Mouse (Mus musculus): ENCODE data around the gene Gkn1.

Gene Gkn1

GRCm38 (mm10) chr6:87350829-87351228, at the start of gene Gkn1:
Gene Gkn1, minus strand, starts transcription at chr6:87350942.
- DNase-seq (ENCODE audit: low spot score) = no peak

DNA sequence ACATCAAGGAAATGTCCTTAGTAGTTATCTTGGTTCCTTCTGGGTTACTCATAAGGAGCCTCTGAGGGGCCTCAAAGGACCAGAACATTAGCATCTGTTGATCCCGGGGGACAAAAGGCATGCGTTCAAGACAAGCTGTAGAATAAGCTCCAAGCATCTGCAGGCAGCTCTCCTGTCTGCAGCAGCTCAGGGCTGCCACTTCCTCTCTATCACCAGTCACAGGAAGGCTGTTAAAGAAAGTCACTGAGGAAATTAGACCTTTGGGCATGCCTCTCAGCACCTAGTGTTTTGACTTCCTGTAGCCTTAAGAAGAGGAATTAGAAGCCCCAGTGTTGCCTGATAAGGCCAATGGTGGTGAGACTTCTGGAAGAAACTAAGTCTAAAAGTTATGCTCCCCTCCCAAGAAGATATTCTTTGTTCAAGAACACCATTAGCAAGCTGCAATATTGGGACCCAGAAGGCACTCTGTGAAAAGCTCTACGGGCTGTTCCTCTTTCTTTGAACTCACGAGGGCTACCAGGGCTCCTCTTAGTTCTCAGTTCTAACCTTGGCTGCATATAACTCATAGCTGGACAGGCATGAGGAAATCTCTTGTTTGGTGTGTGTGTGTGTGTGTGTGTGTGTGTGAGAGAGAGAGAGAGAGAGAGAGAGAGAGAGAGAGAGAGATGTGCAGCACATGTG, 49.3 kb upstream of the Gkn1 start:
- no peak for DNase-seq (ENCODE audit: low spot score)

DNA sequence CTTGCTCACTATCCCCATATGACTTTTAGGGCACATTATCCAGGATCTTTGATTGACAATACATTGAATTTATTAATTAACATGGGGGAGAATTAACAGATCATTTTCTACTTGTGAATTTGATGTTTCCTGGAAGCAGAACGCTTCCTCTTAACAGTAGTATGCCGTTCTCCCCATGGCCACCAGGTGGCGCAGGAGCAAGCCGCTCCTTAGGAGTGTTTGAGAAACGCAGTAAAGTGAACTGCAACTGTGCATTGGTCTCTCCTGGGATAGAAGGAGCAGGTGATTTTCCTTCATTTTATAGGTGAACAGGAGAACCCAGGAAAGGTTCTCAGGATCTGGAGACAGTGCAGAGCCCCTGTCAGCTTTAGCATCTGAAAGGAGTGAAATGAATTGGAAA, 48.4 kb upstream of the Gkn1 start:
- DNase-seq (ENCODE audit: low spot score) = peak; percentile 30

- no peak for DNase-seq (ENCODE audit: low spot score)
Observed at GRCm38 (mm10) chr6:87394783-87395182, 44.0 kb upstream of the Gkn1 start.

- DNase-seq (ENCODE audit: low spot score) = no peak
Observed at GRCm38 (mm10) chr6:87393466-87394205, 42.9 kb upstream of the Gkn1 start.

DNA sequence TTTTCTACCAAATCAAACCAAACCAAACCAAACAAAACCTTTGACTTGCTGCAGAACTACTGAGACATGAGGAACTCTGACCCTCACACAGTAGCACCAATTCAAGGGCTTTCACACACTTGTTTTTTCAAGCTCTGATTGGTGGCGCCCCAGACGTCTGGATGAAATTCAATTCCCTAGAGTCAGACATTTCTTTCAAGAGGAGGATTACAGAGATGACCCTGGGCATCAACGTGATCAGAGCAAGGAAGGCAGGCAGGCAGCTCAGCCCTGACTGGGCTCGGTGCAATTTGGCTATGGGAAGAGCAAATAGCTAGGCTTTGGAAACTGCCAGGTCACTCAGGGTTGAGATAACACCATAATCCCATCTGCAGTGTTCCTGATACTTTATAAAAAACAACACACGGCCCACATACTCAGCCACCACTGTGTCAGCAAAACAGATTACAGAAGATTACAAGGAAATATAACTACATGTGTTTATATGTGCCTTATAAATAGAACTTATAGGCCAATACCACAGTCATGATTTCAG, 38.8 kb upstream of the Gkn1 start:
- no peak for DNase-seq (ENCODE audit: low spot score)

DNA sequence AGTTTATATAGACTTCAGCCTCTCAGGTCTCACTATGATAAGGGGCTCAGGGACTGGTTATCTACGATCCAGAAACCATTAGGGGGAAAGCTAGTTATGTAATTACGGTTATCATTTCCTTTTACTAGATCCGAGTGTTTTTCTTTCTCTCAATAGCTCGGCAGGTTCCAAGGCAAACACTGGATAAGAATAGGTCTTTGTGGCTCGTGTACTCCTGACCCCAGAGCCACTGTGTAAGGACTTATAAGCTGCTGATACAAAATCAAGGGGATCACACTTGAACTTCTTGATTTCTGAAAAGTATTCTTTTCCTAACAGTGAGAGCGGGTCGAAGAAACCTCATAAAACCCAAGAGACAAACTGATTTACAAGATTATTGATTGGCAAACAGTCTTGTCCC, 38.1 kb upstream of the Gkn1 start, which contains the start of gene Gkn3:
Gene Gkn3 (minus strand): TSS at position 59 of the 400 bp plus-strand sequence.
- no peak for DNase-seq (ENCODE audit: low spot score)

DNA sequence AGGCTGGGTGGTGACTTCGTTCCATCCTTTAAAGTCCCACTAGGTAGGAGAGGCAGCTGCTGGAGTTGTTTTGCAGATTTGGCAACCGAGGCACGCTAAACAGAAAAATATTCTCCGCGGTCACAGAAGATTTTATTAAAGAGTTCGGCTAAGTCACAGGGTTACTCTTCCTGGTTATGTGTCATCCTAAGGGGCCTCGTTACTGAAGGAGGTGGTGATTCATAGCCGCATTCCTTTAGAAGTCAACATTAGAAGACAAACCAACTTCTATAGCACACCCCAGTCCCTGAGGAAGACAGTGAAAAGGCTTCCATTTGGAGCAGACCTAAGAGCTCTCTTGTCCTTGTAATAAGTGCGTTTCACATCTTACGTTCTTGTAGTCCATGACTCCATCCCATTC, 35.9 kb upstream of the Gkn1 start:
- no peak for DNase-seq (ENCODE audit: low spot score)

GRCm38 (mm10) chr6:87386203-87386602, 35.5 kb upstream of the Gkn1 start:
- no peak for DNase-seq (ENCODE audit: low spot score)

DNA sequence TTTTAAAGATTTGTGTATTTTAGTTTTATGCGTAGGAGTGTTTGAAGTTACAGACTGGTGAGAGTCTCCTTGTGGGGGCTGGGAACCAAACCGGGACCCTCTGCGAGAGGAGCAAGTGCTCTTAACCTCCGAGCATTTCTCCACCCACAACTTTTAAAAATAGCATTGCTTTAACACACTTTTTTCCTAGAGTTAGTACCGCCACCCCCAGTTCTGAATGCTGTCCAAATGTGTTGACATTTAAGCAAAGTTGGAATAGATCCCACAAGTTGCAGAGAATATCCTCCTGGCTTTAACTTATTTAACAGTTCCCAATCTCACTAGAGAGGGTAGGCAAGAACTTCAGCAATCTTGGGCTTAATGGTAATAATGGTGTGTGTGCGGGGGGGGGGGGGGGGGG, 34.0 kb upstream of the Gkn1 start:
- DNase-seq (ENCODE audit: low spot score) = no peak

DNA sequence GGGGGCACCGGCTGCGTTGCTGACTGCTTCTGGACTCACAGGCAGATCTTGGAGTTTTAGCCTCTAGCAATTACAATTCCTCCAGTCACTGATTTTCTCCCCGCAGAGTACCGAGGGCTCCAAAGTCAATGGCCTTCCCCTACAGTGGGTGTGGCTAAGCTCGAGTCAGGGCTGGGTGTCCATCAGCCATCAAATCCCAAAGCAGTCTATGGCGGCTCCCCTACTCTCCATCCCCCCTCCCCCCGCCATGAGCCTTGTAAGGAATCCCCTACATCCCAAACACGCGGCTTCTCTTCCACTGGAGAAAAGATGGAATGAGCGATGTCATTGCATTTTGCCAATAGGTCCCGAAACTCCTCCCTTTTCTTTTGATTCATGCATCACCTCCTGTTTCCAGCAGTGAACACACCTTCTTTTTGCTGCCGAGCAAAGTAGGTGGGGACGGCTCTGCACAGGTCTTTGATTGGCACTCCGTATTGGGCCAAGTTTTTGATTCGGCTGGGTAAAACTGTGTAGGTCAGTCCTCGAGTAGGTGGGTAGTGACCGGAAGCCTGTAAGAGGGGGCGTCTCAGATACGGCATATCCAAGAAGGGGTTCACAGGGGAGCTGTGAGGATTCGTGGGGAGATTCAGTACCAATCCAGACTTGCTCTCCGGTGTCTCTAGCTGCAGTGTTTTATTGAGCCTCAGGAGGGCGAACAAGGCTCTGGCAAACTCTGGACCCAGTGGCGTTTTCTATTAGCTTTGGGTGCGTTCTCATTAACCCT, 33.4 kb upstream of the Gkn1 start:
- DNase-seq (ENCODE audit: low spot score) = no peak

GRCm38 (mm10) chr6:87373057-87373456, 22.3 kb upstream of the Gkn1 start, which contains the start of gene Gkn2:
Gene Gkn2, plus strand, starts transcription at chr6:87373357.
- DNase-seq (ENCODE audit: low spot score) = no peak

GRCm38 (mm10) chr6:87369223-87369622, 18.5 kb upstream of the Gkn1 start:
- no peak for DNase-seq (ENCODE audit: low spot score)

- no peak for DNase-seq (ENCODE audit: low spot score)
Observed at GRCm38 (mm10) chr6:87354441-87354840, 3.7 kb upstream of the Gkn1 start.

DNA sequence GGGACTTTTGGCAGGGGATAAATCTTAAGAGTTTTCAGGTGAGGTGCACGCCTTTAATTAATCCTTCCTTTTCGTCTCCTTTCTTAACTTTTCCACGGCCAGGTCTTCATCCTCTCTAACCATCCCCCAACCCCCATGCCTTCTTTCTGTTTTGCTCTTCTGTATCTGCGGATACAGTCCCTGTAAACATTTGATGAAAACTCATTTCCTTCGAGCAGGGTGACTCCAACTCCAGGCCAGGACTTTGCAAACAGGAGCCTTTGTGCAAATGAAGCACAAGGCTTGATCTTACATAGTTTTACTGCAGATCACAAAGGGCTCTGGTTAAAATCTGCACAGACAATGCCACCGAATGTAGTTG, 14.8 kb downstream of the Gkn1 start:
- no peak for DNase-seq (ENCODE audit: low spot score)

GRCm38 (mm10) chr6:87335091-87335934, 15.4 kb downstream of the Gkn1 start, which contains the start of gene Antxr1:
Gene Antxr1, minus strand, starts transcription at chr6:87335821.
- DNase-seq (ENCODE audit: low spot score) = no peak

GRCm38 (mm10) chr6:87334361-87335090, 16.2 kb downstream of the Gkn1 start:
- DNase-seq (ENCODE audit: low spot score) = no peak

GRCm38 (mm10) chr6:87332380-87332779, 18.4 kb downstream of the Gkn1 start:
- no peak for DNase-seq (ENCODE audit: low spot score)

DNA sequence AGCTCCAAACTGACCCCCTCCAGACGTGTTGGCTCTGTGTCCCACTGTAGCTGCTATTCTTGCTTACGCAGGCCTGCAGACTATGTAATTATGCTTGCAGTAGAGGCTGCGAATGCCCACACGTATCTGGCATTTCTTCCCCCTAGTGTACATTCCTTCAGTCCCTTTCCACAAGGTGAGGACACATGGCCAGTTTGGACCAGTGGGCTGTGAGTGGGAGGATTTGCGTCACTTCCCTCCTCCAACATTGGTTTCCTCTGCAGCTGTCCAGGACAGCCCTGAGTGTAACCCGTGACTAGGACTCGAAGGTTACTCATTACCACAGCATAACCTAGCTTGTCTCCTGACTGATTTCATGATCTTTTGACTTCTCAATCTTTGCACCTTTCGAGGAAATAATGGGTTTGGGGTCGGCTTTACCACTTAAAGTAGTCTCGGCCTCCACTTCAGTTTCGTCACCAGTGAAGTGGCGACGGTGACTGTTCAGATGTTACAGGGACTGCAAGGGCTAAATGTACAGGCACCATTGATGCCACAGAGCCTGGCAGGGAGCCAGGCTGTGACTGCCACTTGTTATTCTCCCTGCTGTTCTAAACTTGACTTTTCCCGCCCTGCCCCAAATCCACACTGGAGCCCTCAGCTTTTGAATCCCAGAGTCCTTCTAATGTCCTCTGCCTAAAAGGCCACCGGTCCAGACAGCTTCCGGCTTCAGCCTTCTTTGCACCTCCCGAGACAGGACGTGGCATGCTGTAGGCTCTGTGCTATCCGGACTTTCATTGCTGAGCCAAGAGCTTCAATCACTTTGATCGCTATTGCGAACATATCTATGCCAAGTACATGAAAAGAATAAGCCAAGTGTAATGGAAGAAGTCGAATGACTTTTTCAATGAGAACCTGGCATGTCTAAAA, 22.2 kb downstream of the Gkn1 start:
- no peak for DNase-seq (ENCODE audit: low spot score)

DNA sequence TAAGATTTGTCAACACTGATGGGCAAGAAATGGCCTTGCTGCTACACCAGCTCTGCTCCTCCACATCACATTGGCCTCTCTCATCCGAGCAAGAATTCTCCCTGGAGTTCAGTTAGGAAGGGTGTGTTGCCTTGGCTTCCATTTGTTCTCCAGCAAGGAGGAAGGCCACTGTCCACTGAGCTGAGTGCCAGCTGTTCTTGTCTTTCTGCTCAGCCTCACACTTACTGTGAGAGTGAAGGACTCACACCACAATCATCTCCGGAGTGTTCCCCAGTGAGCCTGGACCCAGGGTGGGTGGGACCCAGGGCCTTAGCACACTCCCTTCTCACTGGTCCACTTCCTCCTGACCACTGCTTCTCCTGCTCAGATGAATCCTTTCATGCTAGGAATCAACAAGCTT, 23.8 kb downstream of the Gkn1 start:
- no peak for DNase-seq (ENCODE audit: low spot score)

Data from urinary bladder, postnatal 10 days (tissue).